Mouse (Mus musculus) hematopoietic stem cell, adult 5-6 weeks (primary cell): Measurements from ENCODE around the gene Sema3e. TPM values are rescaled to one million over a fixed set of nuclear protein-coding genes. Genes with fewer than 3 reads are reported as not detected.

ENCODE experiments used
- ATAC-seq, 2 experiments: fragments of 125-278 bp in 1 of 2; replicated peaks in 1 of 2; 2 replicates each; pipeline ENCODE4 v1.8.0; 2016 to 2017; ENCODE audit warnings: inconsistent platforms in 2 of 2, mild to moderate bottlenecking in 2 of 2, moderate number of reproducible peaks in 2 of 2, low read depth in 1 of 2, moderate TSS enrichment in 1 of 2; ENCODE audit not compliant: low FRiP score in 2 of 2, poor library complexity in 2 of 2, severe bottlenecking in 2 of 2, insufficient read depth in 1 of 2, low TSS enrichment in 1 of 2
- total RNA-seq: library from RNA; stranded (forward); fragments of 172-1452, 232-1000 nt; gene quantifications from 2 replicates; pipeline ENCODE4 v1.2.3, GENCODE M21; 2017

Sema3e gene
- total RNA-seq, 1 experiment from 2014 or later = 0.10 TPM

DNA sequence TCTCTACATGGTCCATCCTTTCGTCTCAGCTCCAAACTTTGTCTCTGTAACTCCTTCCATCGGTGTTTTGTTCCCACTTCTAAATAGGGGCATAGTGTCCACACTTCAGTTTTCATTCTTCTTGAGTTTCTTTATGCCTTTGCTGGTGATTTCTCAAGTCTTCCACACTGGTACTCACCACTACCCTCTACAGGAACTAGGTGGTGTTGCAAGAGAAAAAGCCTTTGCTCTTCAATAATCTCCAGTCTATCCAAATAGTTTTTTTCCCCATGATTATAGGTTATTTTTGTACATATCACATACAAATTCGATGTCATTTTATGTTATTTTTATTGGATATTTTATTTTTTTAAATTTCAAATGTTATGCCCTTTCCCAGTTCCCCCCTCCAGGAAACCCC, 142.7 kb downstream of the Sema3e start:
- no peak for ATAC-seq

DNA sequence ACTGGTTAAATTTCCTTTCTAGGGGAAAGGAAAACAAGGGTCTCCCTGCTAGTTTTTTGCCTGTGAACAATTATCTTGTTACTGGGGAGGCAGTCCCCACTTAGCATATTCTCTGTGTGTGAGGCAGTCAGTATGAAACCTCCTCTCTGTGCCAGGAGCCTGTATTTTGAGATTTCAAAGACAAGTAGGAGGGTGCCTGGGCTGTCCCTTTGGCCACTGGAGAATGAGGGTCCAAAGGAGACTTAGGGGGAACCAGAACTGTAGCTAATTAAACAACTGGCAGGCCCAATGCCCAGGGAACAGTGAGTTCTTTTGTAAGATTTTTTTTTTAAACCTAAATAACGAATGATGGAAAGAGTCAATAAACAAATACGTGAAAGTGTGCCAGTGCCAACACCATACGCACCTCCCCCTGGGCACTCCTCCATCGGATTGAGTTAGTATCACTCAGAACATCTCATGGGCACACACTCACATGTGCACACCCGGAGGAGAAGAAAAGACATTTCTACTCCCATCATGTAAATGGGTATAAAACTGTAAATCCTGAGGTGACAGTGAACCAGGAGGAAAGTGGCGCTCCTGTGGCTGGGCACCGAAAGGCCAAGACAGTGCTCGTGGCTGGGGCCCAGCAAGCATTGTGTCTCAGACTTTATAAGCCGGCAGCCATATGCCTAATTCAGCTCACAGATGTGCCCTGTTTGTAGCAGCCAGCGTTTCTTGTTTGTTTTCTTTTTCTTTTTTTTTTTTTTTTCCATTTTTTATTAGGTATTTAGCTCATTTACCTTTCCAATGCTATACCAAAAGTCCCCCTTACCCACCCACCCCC, 148.5 kb downstream of the Sema3e start:
- ATAC-seq = no peak

DNA sequence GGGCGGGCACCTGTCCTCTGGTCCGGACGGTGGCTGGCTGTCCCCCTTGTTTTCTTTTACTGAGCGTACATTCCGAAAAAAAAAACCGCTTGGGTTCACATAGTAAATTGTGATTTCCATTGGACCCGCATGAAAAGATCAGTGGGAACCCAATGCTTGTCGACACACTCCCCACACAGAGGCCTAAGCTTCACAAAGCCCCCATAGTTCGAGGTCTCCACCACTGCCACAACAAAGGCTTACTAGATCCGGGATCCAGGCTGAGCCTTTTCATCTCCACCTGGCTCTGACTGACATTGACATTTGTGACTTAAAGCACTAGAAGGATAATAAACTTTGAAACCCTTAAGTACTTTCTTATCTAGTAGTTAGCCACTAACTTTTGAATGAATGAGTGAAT, 155.5 kb downstream of the Sema3e start:
- no peak for ATAC-seq

DNA sequence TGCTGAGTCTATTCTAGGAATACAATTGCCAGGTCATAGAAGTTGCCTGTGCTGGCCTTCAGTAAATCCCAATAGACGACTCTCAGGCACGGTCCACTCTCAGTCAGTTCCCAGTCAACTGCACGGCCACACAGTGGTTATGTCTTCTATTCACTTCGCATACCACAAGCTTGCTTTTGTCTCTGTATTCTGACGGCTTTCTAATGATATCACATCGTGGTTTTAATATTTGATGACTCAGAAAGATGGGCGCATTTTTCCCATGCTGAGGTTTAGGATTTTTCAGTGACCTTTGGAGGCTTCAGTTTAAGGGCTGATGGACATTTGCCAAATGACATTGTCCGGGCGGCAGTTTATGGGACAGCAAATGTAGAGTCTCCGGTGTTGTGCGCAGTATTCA, 157.1 kb downstream of the Sema3e start:
- no peak for ATAC-seq

DNA sequence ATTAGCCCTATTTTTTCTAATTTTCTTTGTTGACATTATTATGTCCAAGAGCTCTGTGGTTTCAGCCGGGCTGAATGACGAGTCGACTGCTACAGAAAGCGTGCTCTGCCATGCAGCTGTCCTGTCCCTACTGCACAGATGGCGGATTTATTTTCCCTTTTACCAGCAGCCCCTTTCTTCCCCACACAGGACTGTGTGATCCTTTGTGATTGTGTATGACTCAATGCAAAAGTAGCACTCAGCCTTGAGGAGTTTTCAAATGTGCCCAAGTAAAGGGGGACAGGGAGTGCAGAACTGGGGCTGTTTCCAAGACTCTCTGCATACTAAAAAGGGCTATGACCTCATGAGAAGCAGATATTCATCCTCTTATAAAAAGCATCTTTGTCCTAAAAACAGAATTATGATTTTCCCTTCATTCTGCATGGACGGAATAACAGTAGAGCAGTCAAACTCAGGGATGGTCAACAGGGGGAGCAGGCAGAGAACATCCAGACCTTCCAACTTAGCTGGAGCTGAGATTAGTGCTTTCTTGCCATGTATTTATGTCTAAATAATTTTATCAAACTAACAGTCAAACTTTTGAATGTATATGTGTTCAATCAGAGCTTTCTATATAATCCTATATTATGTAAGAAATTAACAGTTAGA, 170.2 kb downstream of the Sema3e start:
- no peak for ATAC-seq

DNA sequence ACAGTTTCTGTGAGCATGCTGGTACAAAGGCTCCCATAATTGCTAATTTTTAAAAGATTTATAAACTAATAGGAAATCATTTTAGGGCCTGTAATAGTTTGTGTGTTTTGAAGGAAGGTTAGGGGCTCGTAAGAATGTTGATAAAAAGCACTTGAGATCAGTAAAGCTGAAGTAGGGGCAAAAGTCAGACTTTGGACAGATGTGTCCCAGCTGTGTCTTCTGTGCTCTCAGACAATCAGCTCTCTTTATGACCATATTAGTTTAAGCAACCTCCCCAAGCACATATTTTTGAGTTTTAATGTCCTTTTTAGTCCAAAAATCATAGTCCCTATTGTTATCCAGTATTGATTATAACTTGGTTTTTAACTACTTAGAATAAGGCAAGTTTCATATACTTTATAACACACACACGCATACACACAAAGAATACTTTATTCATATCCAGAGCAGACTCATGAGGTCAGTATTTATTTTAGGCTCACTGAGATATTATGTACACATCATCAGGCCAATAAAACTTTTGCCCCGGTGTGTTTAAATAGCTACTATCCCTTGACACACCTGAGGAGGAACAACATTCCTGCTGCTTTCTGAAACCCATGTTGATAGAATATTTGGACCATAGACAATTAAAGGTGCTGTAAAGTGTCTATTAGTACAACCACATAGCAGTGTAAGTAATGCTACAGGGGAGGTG, 173.4 kb downstream of the Sema3e start:
- ATAC-seq = no peak

DNA sequence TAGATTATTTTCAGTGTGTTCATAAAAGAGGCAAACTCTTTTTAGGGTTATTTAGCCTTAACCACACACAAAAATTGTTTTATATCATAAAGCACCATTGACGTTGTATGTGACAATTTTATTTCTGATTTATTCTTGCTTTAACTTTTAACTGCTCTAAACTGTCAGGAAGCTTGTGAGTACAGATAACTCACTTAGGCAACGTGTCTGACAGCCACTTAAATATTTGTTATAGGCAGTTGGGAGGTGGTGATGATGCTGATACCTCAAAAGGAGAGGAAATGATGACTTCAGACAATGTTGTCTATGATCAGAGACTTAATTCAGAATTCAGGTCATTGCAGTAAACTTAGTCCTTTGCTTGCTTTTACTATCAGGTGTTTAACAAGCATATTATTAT, 181.7 kb downstream of the Sema3e start:
- ATAC-seq = no peak

DNA sequence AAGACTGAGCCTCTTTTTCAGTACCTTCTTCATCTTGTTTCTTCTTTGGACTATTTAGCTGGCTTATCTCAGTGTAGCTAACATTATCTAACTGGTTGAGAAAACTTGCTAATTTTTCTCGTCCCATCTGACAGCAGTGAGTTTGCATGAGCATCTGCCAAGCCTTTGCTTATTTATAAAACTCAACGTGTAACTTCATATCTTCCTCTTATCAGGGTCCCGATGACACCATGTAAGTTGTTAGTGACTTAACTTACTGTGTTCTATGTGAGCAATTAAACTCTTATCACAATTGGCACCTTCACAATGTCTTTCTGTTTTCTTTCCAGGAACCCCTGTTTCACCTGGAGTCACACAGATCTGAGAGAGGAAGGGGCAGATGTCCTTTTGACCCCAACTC, 184.9 kb downstream of the Sema3e start:
- ATAC-seq = no peak

DNA sequence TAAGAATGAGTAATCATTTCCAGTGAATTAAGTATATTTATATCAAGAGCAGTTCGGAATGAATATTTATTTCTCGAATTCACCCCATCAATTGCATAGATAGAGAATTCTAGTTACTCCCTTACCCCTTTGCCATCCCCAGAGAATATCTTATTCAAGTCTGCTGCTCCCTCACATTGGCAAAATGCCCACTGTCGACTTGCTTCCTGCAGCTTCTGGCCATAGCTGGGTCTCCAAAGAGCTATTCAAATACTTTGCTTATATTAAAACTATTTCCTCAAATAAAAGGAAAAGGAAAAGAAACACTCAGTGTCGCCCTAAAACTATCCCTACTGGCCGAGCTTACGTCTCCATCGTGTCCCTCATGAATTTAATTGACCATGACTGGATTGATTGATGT, 191.1 kb downstream of the Sema3e start:
- ATAC-seq = no peak

DNA sequence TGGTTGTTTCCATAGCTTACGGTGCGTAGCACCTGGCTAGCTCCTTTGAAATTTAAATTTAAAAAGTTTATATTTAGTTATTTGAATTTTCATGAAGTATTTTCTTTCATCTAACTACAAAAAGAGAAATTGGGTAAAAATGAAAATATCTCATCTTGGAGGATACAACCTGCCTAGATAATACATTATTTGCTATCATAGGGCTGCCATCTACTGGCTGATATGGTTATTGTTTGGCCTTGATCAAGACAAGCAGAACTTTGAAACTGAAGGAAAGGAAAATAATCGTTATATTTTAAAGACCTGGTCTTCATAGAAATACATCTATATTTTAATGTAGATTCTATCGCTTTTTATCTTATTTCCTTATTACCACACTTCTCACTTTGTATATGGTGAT, 193.6 kb downstream of the Sema3e start:
- ATAC-seq = no peak

DNA sequence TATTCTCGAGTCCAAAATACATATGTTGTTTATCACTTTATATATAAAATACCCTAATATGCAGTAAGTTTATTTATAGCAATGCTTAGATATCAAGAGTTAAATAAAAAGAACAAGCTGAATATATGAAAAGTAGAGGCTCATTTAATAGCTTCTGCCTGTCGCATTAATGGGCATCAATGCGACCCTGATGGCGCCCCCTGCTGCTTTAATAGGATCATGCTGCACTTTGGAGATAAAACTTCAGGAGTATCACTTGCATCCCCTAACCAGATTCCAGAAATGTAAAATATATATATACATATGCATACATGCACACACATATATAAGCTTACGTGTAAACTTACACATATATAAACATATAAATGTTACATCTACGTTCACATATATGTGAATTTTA, 199.4 kb downstream of the Sema3e start:
- ATAC-seq = no peak

DNA sequence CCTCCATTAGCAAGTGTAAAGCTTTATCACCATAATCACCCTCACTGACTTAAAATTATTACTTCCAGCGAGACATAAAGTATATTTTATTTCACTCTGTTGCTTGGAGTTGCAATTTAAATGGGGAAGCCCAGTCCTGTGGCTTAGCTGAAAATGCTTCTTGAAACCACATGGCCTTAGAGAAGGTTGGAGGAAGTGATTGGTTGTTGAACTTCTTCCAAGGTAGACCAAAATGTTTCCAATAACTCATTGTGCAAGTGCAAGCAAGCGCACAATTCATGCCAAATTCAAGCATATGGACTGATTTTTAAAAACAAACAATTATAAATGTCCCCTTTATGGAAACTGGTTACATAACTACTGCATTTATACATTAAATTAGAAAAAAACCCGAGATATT, 206.0 kb downstream of the Sema3e start:
- peak; percentile 71 to 75 for ATAC-seq

DNA sequence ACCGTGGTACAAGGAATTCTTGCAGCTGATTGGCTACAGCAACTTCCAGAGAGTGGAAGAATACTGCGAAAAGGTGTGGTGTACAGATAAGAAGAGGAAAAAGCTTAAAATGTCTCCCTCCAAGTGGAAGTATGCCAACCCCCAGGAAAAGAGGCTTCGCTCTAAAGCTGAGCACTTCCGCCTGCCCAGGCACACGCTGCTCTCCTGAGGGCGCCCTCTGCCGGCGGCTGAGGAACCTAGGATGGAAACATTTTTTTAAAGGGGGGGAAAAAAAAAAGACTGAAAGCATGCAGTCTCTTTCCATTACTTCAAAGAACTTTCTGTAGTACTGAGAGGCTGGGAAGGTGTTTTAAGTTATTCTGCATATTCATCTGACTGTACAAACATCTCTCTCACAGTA, 227.5 kb downstream of the Sema3e start:
- ATAC-seq = peak; percentile 68 to 78

DNA sequence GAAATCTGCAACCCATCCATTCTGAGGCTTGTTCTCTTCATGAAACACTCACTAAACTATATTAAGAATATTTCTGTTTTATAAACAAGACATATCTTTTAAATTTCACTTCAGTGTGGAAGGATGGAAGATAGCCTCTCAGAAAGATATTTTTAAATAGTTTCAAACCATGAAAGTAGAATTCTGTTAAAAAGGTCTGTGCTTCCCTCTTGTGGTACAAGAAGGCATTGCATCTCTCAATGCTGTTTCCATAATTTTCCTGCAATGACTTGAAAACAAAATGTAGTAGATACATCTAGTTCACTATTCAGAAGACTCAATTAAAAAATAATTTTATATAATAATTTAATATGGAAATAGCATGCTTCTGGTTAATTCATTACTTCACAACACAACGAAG, 228.3 kb downstream of the Sema3e start:
- peak in 1 of 2 experiments; percentile 37; a peak in 2 of 4 replicates for ATAC-seq

DNA sequence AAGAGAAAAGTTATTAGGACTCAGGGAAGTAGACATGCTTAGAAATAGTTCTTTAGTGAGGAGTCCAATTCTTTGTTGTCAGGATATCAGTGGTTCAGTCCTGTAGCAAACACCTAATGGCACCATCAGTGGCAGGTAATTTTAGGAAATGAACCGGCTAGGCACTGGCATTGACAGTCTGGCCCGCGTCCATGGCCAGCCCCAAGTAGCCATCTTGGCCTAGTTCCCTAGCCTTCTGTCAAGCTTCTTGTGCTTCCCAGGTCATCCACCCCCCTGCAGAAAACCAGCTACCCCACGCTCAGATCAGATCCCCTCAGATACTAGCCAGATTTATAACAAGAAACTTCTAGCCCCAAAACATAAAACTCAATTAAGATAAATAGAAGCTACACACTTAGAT, 235.1 kb downstream of the Sema3e start:
- ATAC-seq = no peak

DNA sequence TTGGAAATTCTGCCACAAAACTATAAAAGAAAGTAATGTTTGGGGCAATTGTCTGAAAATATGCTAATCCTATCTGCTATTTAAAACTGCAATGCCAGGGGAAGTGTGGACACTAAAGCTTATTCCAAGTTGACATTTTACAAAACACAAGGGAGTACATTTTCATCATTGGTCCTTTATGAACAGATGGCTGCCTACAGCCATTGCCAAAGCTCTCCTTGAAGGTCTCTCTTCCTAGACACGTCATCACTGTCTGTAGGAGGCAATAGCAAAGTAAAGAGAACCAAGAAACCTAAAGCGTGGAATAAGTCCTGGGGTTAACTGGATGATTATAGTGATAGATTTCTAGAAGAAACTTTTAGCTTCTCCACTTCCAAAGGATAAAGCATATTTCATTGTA, 242.3 kb downstream of the Sema3e start:
- ATAC-seq = no peak
